Comparison of ENCODE assay signal across 21 mouse cellular contexts in the genomic region with DNA sequence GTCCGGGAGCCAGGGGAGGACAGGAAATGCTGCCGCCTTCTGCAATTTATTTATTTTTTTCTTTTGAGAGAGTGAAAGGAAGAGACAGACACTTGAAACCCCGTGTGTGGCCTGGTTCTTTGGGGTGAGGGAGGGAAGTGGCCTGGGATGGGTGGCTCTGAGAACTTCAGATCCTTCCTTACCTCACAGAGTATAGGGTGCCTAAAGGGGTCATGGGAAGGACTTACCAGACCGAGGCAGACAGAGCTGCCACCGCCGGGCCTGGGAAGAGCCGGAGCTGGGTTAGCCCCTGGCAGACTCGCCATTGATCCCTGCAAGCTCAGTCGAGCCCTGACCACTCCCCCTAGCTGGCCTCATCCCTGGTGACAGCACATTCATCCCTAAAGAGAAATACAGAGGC. TPM values are rescaled to one million over a fixed set of nuclear protein-coding genes. Genes with fewer than 3 reads are reported as not detected.
A peak's percentile ranks its signal among the peaks of the same experiment; 100 is the strongest.
DNase-seq lines count a peak whose midpoint lies in the region; ATAC-seq and TF ChIP-seq lines count a peak whose summit lies in the region.
"Had no signal": no experiment of that assay in that cellular context is flagged by ENCODE, and none has a peak within 500 bp of the region (broad histone marks: within the 10 kb centered on the region; RNA-seq: fewer than 3 reads in every experiment).

No protein-coding gene starts in this region.

- H3K36me3 ChIP-seq in forebrain, embryonic 10.5 days (replicated peaks): peaks cover 51% of the 10 kb centered on the region
- peaks cover 55% of the 10 kb centered on the region for H3K36me3 ChIP-seq in forebrain, embryonic 14.5 days (ENCODE audit: control insufficient read depth, insufficient read depth, low read length)
- peaks cover 19% of the 10 kb centered on the region for H3K36me3 ChIP-seq in kidney, postnatal 0 days (ENCODE audit: insufficient read depth, low read length)
- peaks cover 5% of the 10 kb centered on the region; the same call in 1 of the 2 replicates for H3K36me3 ChIP-seq in neural tube, embryonic 11.5 days (ENCODE audit: control insufficient read depth, insufficient read depth, low read length)
- peaks cover 40% of the 10 kb centered on the region for H3K36me3 ChIP-seq in neural tube, embryonic 14.5 days (ENCODE audit: control insufficient read depth, insufficient read depth, low read length)

- TF ChIP-seq CTCF in kidney, postnatal 0 days (IDR thresholded peaks at IDR 0.05; ENCODE audit: low read depth): no peak

- WGBS in forebrain, embryonic 10.5 days: 40% methylated on average over 9 of the region's 9 CpGs
- WGBS in forebrain, embryonic 14.5 days: 42% methylated on average over 9 of the region's 9 CpGs
- 26% methylated on average over 9 of the region's 9 CpGs for WGBS in kidney, postnatal 0 days
- 34% methylated on average over 9 of the region's 9 CpGs for WGBS in neural tube, embryonic 11.5 days
- 33% methylated on average over 9 of the region's 9 CpGs for WGBS in neural tube, embryonic 14.5 days

- no peaks in the 10 kb centered on the region for H3K27me3 ChIP-seq in forebrain, embryonic 10.5 days (ENCODE audit: poor library complexity, severe bottlenecking)
- H3K27me3 ChIP-seq in forebrain, embryonic 14.5 days (replicated peaks; ENCODE audit: control insufficient read depth, insufficient read depth, low read length): no peaks in the 10 kb centered on the region
- H3K27me3 ChIP-seq in kidney, postnatal 0 days (ENCODE audit: insufficient read depth, low read length): no peaks in the 10 kb centered on the region
- H3K27me3 ChIP-seq in neural tube, embryonic 11.5 days (ENCODE audit: control insufficient read depth, insufficient read depth, low read length): no peaks in the 10 kb centered on the region
- no peaks in the 10 kb centered on the region for H3K27me3 ChIP-seq in neural tube, embryonic 14.5 days (ENCODE audit: control insufficient read depth, insufficient read depth, low read length)

- H3K9ac ChIP-seq in forebrain, embryonic 14.5 days (ENCODE audit: low read length): no peak overlapping the region
- H3K9ac ChIP-seq in kidney, postnatal 0 days (ENCODE audit: low read depth, low read length): no peak overlapping the region
- H3K9ac ChIP-seq in neural tube, embryonic 11.5 days (ENCODE audit: low read length): no peak overlapping the region; the same call in 1 of the 2 replicates
- no peak overlapping the region for H3K9ac ChIP-seq in neural tube, embryonic 14.5 days (replicated peaks; ENCODE audit: low read depth, low read length)

- peak overlapping the region; percentile 48; the same call in 1 of the 2 replicates for H3K27ac ChIP-seq in forebrain, embryonic 10.5 days
- no peak overlapping the region for H3K27ac ChIP-seq in forebrain, embryonic 14.5 days (ENCODE audit: low read depth, low read length)
- H3K27ac ChIP-seq in kidney, postnatal 0 days: no peak overlapping the region
- H3K27ac ChIP-seq in neural tube, embryonic 11.5 days (ENCODE audit: low read depth, low read length): 0 out of 2 replicates have a peak overlapping the region, but pooled peaks have one; percentile 8
- H3K27ac ChIP-seq in neural tube, embryonic 14.5 days (ENCODE audit: low read depth, low read length): no peak overlapping the region

- no peak for DNase-seq in forebrain, embryonic 10.5 days (ENCODE audit: extremely low spot score, low spot score)
- DNase-seq in forebrain, embryonic 14.5 days (ENCODE audit: low spot score): no peak
- DNase-seq in kidney, postnatal 0 days (ENCODE audit: low spot score): peak; percentile 43
- DNase-seq in kidney, postnatal 14 days: no peak
- DNase-seq in neural tube, embryonic 11.5 days (ENCODE audit: low spot score): no peak
- DNase-seq in neural tube, embryonic 10.5 days (ENCODE audit: extremely low spot score, low spot score): no peak
- no peak for DNase-seq in left cerebral cortex, adult 8-10 months (ENCODE audit: low spot score in 2 of 2)
- DNase-seq: cerebellum, adult 9-10 months; heart, adult 18-20 months; left cerebral cortex, postnatal 4 days; lung, adult 2 months; right cerebral cortex, postnatal 14 days; thymus, postnatal 25 days had no signal

- H3K4me3 ChIP-seq in forebrain, embryonic 10.5 days: no peak overlapping the region; the same call in 1 of the 2 replicates
- no peak overlapping the region for H3K4me3 ChIP-seq in forebrain, embryonic 14.5 days (ENCODE audit: low read depth, low read length)
- no peak overlapping the region for H3K4me3 ChIP-seq in kidney, postnatal 0 days (replicated peaks; ENCODE audit: low read depth, low read length)
- H3K4me3 ChIP-seq in neural tube, embryonic 11.5 days (ENCODE audit: low read depth, low read length): no peak overlapping the region
- no peak overlapping the region for H3K4me3 ChIP-seq in neural tube, embryonic 14.5 days (ENCODE audit: low read depth, low read length)
- H3K4me3 ChIP-seq: myocyte had no signal

- no peak overlapping the region for H3K4me2 ChIP-seq in forebrain, embryonic 14.5 days (ENCODE audit: low read length)
- no peak overlapping the region for H3K4me2 ChIP-seq in kidney, postnatal 0 days (ENCODE audit: low read length)
- no peak overlapping the region for H3K4me2 ChIP-seq in neural tube, embryonic 11.5 days (ENCODE audit: low read depth)
- H3K4me2 ChIP-seq in neural tube, embryonic 14.5 days (ENCODE audit: low read depth, low read length): no peak overlapping the region

- no peak for ATAC-seq in forebrain, embryonic 14.5 days
- peak; percentile 55; the same call in 1 of the 2 replicates for ATAC-seq in kidney, postnatal 0 days (replicated peaks; ENCODE audit: low FRiP score, low read depth)
- ATAC-seq in neural tube, embryonic 11.5 days (ENCODE audit: insufficient read depth, low FRiP score, low TSS enrichment): no peak
- ATAC-seq in neural tube, embryonic 14.5 days (ENCODE audit: low read depth): peak; percentile 25; the same call in 1 of the 2 replicates
- ATAC-seq: intestine, postnatal 0 days had no signal

- no peaks in the 10 kb centered on the region for H3K9me3 ChIP-seq in forebrain, embryonic 10.5 days
- H3K9me3 ChIP-seq in forebrain, embryonic 14.5 days (replicated peaks; ENCODE audit: control insufficient read depth, low read length): no peaks in the 10 kb centered on the region
- H3K9me3 ChIP-seq in kidney, postnatal 0 days (replicated peaks; ENCODE audit: low read length): no peaks in the 10 kb centered on the region
- H3K9me3 ChIP-seq in neural tube, embryonic 11.5 days (ENCODE audit: control insufficient read depth, low read length): no peaks in the 10 kb centered on the region
- no peaks in the 10 kb centered on the region for H3K9me3 ChIP-seq in neural tube, embryonic 14.5 days (ENCODE audit: control insufficient read depth, low read length)

- H3K4me1 ChIP-seq in forebrain, embryonic 10.5 days: peaks cover 22% of the 10 kb centered on the region
- H3K4me1 ChIP-seq in forebrain, embryonic 14.5 days (ENCODE audit: control insufficient read depth, insufficient read depth, low read length): no peaks in the 10 kb centered on the region
- H3K4me1 ChIP-seq in kidney, postnatal 0 days (replicated peaks; ENCODE audit: insufficient read depth, low read length): no peaks in the 10 kb centered on the region
- no peaks in the 10 kb centered on the region for H3K4me1 ChIP-seq in neural tube, embryonic 11.5 days (ENCODE audit: control insufficient read depth, insufficient read depth, low read length)
- no peaks in the 10 kb centered on the region for H3K4me1 ChIP-seq in neural tube, embryonic 14.5 days (ENCODE audit: control insufficient read depth, insufficient read depth, low read length)

RNA-seq across cellular contexts. Expression of a gene that starts 8.4 kb away (rescaled TPM):
- polyA plus RNA-seq in forebrain, embryonic 10.5 days (2016; fragmentation: Nextera tagmentation; extraction: Ambion mirVana): 0.71 and 1.2 TPM in 2 replicates
- polyA plus RNA-seq in forebrain, embryonic 14.5 days (2014; fragmentation: Nextera tagmentation; extraction: Ambion mirVana): 2.0 and 2.1 TPM in 2 replicates
- polyA plus RNA-seq in kidney, postnatal 0 days (2015; fragmentation: Nextera tagmentation; extraction: Ambion mirVana): 2.5 and 2.9 TPM in 2 replicates
- 0.41 TPM in 1 of 2 replicates, not detected in the other for polyA plus RNA-seq in neural tube, embryonic 11.5 days (2014; fragmentation: Nextera tagmentation; extraction: Ambion mirVana)
- polyA plus RNA-seq in neural tube, embryonic 14.5 days (2014; fragmentation: Nextera tagmentation; extraction: Ambion mirVana): 3.7 TPM in 1 of 2 replicates, not detected in the other
- total RNA-seq in left cerebral cortex, adult 8-10 months (2022): 1 to 10 TPM in 2 of 4 experiments, under 1 TPM in 2; 0.77 to 2.4 (median 1.5) TPM
- total RNA-seq: gastrocnemius, adult 8-10 months; heart, adult 18-20 months; hematopoietic stem cell, adult 5-6 weeks; megakaryocyte-erythroid progenitor cell, adult 5-6 weeks; MEL had no signal
- polyA plus RNA-seq: heart, embryonic 14.5 days; intestine, postnatal 0 days had no signal

RNA-seq across cellular contexts. Expression of a gene that starts 28.7 kb away (rescaled TPM):
- 13.8 and 15.5 TPM in 2 replicates for polyA plus RNA-seq in forebrain, embryonic 10.5 days (2016; fragmentation: Nextera tagmentation; extraction: Ambion mirVana)
- 19.3 and 21.0 TPM in 2 replicates for polyA plus RNA-seq in forebrain, embryonic 14.5 days (2014; fragmentation: Nextera tagmentation; extraction: Ambion mirVana)
- polyA plus RNA-seq in kidney, postnatal 0 days (2015; fragmentation: Nextera tagmentation; extraction: Ambion mirVana): 4.3 and 6.5 TPM in 2 replicates
- 14.6 and 15.0 TPM in 2 replicates for polyA plus RNA-seq in neural tube, embryonic 11.5 days (2014; fragmentation: Nextera tagmentation; extraction: Ambion mirVana)
- polyA plus RNA-seq in neural tube, embryonic 14.5 days (2014; fragmentation: Nextera tagmentation; extraction: Ambion mirVana): 24.9 and 31.6 TPM in 2 replicates
- 100 to 1,000 TPM; 721 to 849 (median 797) TPM for total RNA-seq in left cerebral cortex, adult 8-10 months (2022)

RNA-seq across cellular contexts. Expression of a gene that starts 30.2 kb away (rescaled TPM):
- 41.0 and 44.1 TPM in 2 replicates for polyA plus RNA-seq in forebrain, embryonic 10.5 days (2016; fragmentation: Nextera tagmentation; extraction: Ambion mirVana)
- 53.3 and 58.4 TPM in 2 replicates for polyA plus RNA-seq in forebrain, embryonic 14.5 days (2014; fragmentation: Nextera tagmentation; extraction: Ambion mirVana)
- polyA plus RNA-seq in kidney, postnatal 0 days (2015; fragmentation: Nextera tagmentation; extraction: Ambion mirVana): 178 and 197 TPM in 2 replicates
- polyA plus RNA-seq in neural tube, embryonic 11.5 days (2014; fragmentation: Nextera tagmentation; extraction: Ambion mirVana): 49.3 and 54.1 TPM in 2 replicates
- 49.5 and 57.2 TPM in 2 replicates for polyA plus RNA-seq in neural tube, embryonic 14.5 days (2014; fragmentation: Nextera tagmentation; extraction: Ambion mirVana)
- total RNA-seq in left cerebral cortex, adult 8-10 months (2022): 10 to 100 TPM; 57.9 to 68.3 (median 61.2) TPM

RNA-seq across cellular contexts. Expression of a gene that starts 45.0 kb away (rescaled TPM):
- polyA plus RNA-seq in forebrain, embryonic 10.5 days (2016; fragmentation: Nextera tagmentation; extraction: Ambion mirVana): 44.3 and 51.6 TPM in 2 replicates
- polyA plus RNA-seq in forebrain, embryonic 14.5 days (2014; fragmentation: Nextera tagmentation; extraction: Ambion mirVana): 19.7 and 25.7 TPM in 2 replicates
- polyA plus RNA-seq in kidney, postnatal 0 days (2015; fragmentation: Nextera tagmentation; extraction: Ambion mirVana): 25.8 and 27.1 TPM in 2 replicates
- polyA plus RNA-seq in neural tube, embryonic 11.5 days (2014; fragmentation: Nextera tagmentation; extraction: Ambion mirVana): 35.8 and 39.0 TPM in 2 replicates
- 19.0 and 19.2 TPM in 2 replicates for polyA plus RNA-seq in neural tube, embryonic 14.5 days (2014; fragmentation: Nextera tagmentation; extraction: Ambion mirVana)
- total RNA-seq in left cerebral cortex, adult 8-10 months (2022): 10 to 100 TPM; 28.0 to 36.9 (median 32.9) TPM

RNA-seq across cellular contexts. Expression of a gene that starts 47.0 kb away (rescaled TPM):
- not detected in 2 replicates for polyA plus RNA-seq in forebrain, embryonic 10.5 days (2016; fragmentation: Nextera tagmentation; extraction: Ambion mirVana)
- not detected in 2 replicates for polyA plus RNA-seq in forebrain, embryonic 14.5 days (2014; fragmentation: Nextera tagmentation; extraction: Ambion mirVana)
- 0.14 TPM in 1 of 2 replicates, not detected in the other for polyA plus RNA-seq in kidney, postnatal 0 days (2015; fragmentation: Nextera tagmentation; extraction: Ambion mirVana)
- polyA plus RNA-seq in neural tube, embryonic 11.5 days (2014; fragmentation: Nextera tagmentation; extraction: Ambion mirVana): 0.28 TPM in 1 of 2 replicates, not detected in the other
- 0.26 TPM in 1 of 2 replicates, not detected in the other for polyA plus RNA-seq in neural tube, embryonic 14.5 days (2014; fragmentation: Nextera tagmentation; extraction: Ambion mirVana)
- not detected for total RNA-seq in left cerebral cortex, adult 8-10 months (2022)
- total RNA-seq: gastrocnemius, adult 8-10 months; left cerebral cortex, postnatal 4 days; megakaryocyte-erythroid progenitor cell, adult 5-6 weeks; MEL had no signal
- polyA plus RNA-seq: heart, embryonic 14.5 days had no signal

Comparison
In these comparisons a context has a peak if more than half of its experiments do, and no peak if none do; other contexts are left out.
1. H3K27ac ChIP-seq: peak in forebrain, embryonic 10.5 days (single experiment) and neural tube, embryonic 11.5 days (single experiment); none in forebrain, embryonic 14.5 days (single experiment), kidney, postnatal 0 days (single experiment) and neural tube, embryonic 14.5 days (single experiment).
2. ATAC-seq: peak in kidney, postnatal 0 days (single experiment) and neural tube, embryonic 14.5 days (single experiment); none in forebrain, embryonic 14.5 days (single experiment) and neural tube, embryonic 11.5 days (single experiment).